10 mouse cellular contexts compared by ENCODE assay signal in the genomic region with DNA sequence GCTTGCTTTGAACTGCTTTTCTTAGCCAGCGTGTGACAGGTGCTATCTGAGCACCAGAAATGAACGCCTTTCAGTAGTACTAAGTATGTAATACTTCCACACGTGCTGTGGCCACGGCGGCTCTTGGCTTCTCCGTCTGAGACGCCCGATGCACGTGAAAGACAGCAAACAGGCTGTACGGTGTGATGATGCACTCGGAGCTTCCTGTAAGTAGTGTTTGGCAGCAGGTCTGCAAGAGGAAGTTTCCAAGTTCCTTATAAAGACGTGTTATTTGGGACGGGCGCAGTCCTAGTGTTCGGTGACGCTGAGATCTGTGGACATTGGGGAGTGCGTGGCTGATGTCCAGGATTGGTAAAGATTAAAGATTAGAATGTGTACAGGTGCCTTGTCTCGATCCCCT. TPM values are rescaled to one million over a fixed set of nuclear protein-coding genes. Genes with fewer than 3 reads are reported as not detected.
DNase-seq lines count a peak whose midpoint lies in the region; ATAC-seq and TF ChIP-seq lines count a peak whose summit lies in the region.
"Had no signal": no experiment of that assay in that cellular context is flagged by ENCODE, and none has a peak within 500 bp of the region (broad histone marks: within the 10 kb centered on the region; RNA-seq: fewer than 3 reads in every experiment).

No protein-coding gene starts in this region.

- H3K4me3 ChIP-seq in bone marrow, adult 2 months (replicated peaks; ENCODE audit: control insufficient read depth, low read depth, low read length) = peak overlapping the region; percentile 44
- H3K4me3 ChIP-seq in forebrain, embryonic 13.5 days = no peak overlapping the region
- H3K4me3 ChIP-seq: midbrain, embryonic 12.5 days had no signal

- H3K4me1 ChIP-seq in bone marrow, adult 2 months (ENCODE audit: control insufficient read depth, insufficient read depth, low read length) = peaks cover 2% of the 10 kb centered on the region; the same call in 1 of the 2 replicates
- H3K4me1 ChIP-seq in forebrain, embryonic 13.5 days = peaks cover 64% of the 10 kb centered on the region

- H3K27ac ChIP-seq in bone marrow, adult 2 months (ENCODE audit: control insufficient read depth, insufficient read depth, low read depth, low read length, poor library complexity) = no peak overlapping the region; the same call in 1 of the 2 replicates
- H3K27ac ChIP-seq in forebrain, embryonic 13.5 days = no peak overlapping the region
- H3K27ac ChIP-seq: midbrain, embryonic 12.5 days had no signal

- H3K27me3 ChIP-seq in splenic B cell, adult 2 months (ENCODE audit: control insufficient read depth, insufficient read depth, low read length, poor library complexity, severe bottlenecking) = no peaks in the 10 kb centered on the region
- H3K27me3 ChIP-seq in forebrain, embryonic 13.5 days = no peaks in the 10 kb centered on the region
- H3K27me3 ChIP-seq: midbrain, embryonic 12.5 days had no signal

- TF ChIP-seq POLR2A in bone marrow, adult 2 months (IDR thresholded peaks at IDR 0.05; ENCODE audit: borderline replicate concordance, control insufficient read depth, low read depth, low read length) = peak; percentile 36; the same call in 1 of the 2 replicates

- H3K4me2 ChIP-seq in forebrain, embryonic 13.5 days = no peak overlapping the region
- H3K4me2 ChIP-seq: midbrain, embryonic 12.5 days had no signal

- H3K9ac ChIP-seq in forebrain, embryonic 13.5 days = no peak overlapping the region
- H3K9ac ChIP-seq: midbrain, embryonic 12.5 days had no signal

- H3K9me3 ChIP-seq in forebrain, embryonic 13.5 days (replicated peaks) = no peaks in the 10 kb centered on the region
- H3K9me3 ChIP-seq: midbrain, embryonic 12.5 days had no signal

- H3K36me3 ChIP-seq in splenic B cell, adult 2 months (ENCODE audit: control insufficient read depth, insufficient read depth, low read length, poor library complexity, severe bottlenecking) = no peaks in the 10 kb centered on the region
- H3K36me3 ChIP-seq in forebrain, embryonic 13.5 days (ENCODE audit: poor library complexity, severe bottlenecking) = no peaks in the 10 kb centered on the region
- H3K36me3 ChIP-seq: midbrain, embryonic 12.5 days had no signal

- WGBS in bone marrow, adult 2 months = 8% methylated on average over 18 of the region's 18 CpGs
- 74% methylated on average over 18 of the region's 18 CpGs for WGBS in forebrain, embryonic 13.5 days

- no peak for TF ChIP-seq CTCF in bone marrow, adult 2 months (IDR thresholded peaks at IDR 0.05; ENCODE audit: control insufficient read depth, insufficient read depth, low read length)

- DNase-seq in kidney, postnatal 14 days = peak; percentile 33
- DNase-seq in kidney, adult 8-10 months = no peak
- peak; percentile 39 for DNase-seq in splenic B cell, adult 2 months (ENCODE audit: low read depth, low spot score)
- DNase-seq in spleen, adult 12 weeks (ENCODE audit: low spot score) = no peak

- ATAC-seq in inflammation-experienced regulatory T-cells, adult 6 months = peak; percentile 47
- ATAC-seq in forebrain, embryonic 13.5 days = no peak
- ATAC-seq in frontal cortex, adult (ENCODE audit: low TSS enrichment) = no peak
- ATAC-seq: hindbrain, embryonic 16.5 days had no signal

RNA-seq across cellular contexts. Expression of gene Igf1r, which starts 5.4 kb away (rescaled TPM):
- polyA plus RNA-seq in bone marrow, adult 2 months (2011; ENCODE audit: insufficient read depth, insufficient read length, low replicate concordance, missing spikeins) = 8.7 and 21.3 TPM in 2 replicates
- 10 to 100 TPM in 2 of 3 experiments, 1 to 10 TPM in 1; 2.5 to 33.9 (median 25.9) TPM for polyA plus RNA-seq in inflammation-experienced regulatory T-cells, adult 6 months (2017; shearing (Covaris generic))
- 24.8 and 25.2 TPM in 2 replicates for polyA plus RNA-seq in forebrain, embryonic 13.5 days (2015; fragmentation: Nextera tagmentation; extraction: Ambion mirVana)

Comparison
In these comparisons a context has a peak if more than half of its experiments do, and no peak if none do; other contexts are left out.
1. DNase-seq: peak in kidney, postnatal 14 days (single experiment) and splenic B cell, adult 2 months (single experiment); none in kidney, adult 8-10 months (0 of 2) and spleen, adult 12 weeks (single experiment).